Mouse (Mus musculus) liver, postnatal 0 days (tissue): ENCODE data around the gene Vmp1.

Experiments used
- CTCF ChIP-seq: sonication (generic); IDR thresholded peaks from 2 replicates; pipeline ENCODE4 v1.5.1; 2016; ENCODE audit warnings: antibody characterized with exemption, low read depth
- EP300 ChIP-seq: IDR thresholded peaks from 2 replicates; pipeline ENCODE4 v1.6.1; 2016; ENCODE audit warnings: antibody characterized with exemption, low read depth, mild to moderate bottlenecking

GRCm38 (mm10) chr11:86604289-86604688 lies 79.3 kb downstream of the Vmp1 start:
- TF ChIP-seq CTCF = no peak
- no peak for TF ChIP-seq EP300
